Mouse (Mus musculus) limb, embryonic 12.5 days (tissue): ENCODE measurements around the gene Dlx6. TPM values are rescaled to one million over a fixed set of nuclear protein-coding genes. Genes with fewer than 3 reads are reported as not detected.

Experiments used
- ATAC-seq: fragments of 200-750 bp; cut with Nextera tagmentation; 2 replicates; pipeline ENCODE4 v1.8.0; 2017; ENCODE audit warnings: low read depth, moderate TSS enrichment; ENCODE audit not compliant: insufficient number of reproducible peaks, insufficient read depth, low FRiP score, low TSS enrichment
- H3K27ac ChIP-seq: fragments of 300-500 bp; sonication (generic); 2 replicates; pipeline ENCODE4 v1.5.1; 2016; ENCODE audit warnings: mild to moderate bottlenecking, moderate library complexity
- H3K27me3 ChIP-seq: fragments of 300-500 bp; sonication (generic); 2 replicates; pipeline ENCODE4 v1.6.1; 2016; ENCODE audit warnings: mild to moderate bottlenecking, moderate library complexity
- H3K36me3 ChIP-seq: fragments of 300-500 bp; sonication (generic); 2 replicates; pipeline ENCODE4 v1.6.1; 2016; ENCODE audit warnings: mild to moderate bottlenecking, moderate library complexity
- H3K4me1 ChIP-seq: fragments of 300-500 bp; sonication (generic); replicated peaks from 2 replicates; pipeline ENCODE4 v1.6.1; 2016
- H3K4me2 ChIP-seq: fragments of 300-500 bp; sonication (generic); 2 replicates; pipeline ENCODE4 v1.6.1; 2016; ENCODE audit warnings: mild to moderate bottlenecking, moderate library complexity
- H3K4me3 ChIP-seq: fragments of 300-500 bp; sonication (generic); replicated peaks from 2 replicates; pipeline ENCODE4 v1.5.1; 2016; ENCODE audit warnings: mild to moderate bottlenecking
- H3K9ac ChIP-seq: fragments of 300-500 bp; sonication (generic); replicated peaks from 2 replicates; pipeline ENCODE4 v1.6.1; 2016; ENCODE audit warnings: mild to moderate bottlenecking, moderate library complexity
- H3K9me3 ChIP-seq: fragments of 300-500 bp; sonication (generic); 2 replicates; pipeline ENCODE4 v1.6.1; 2016; ENCODE audit warnings: mild to moderate bottlenecking, moderate library complexity
- WGBS: fragments of 180-500 bp; shearing (Covaris S2); methylation state at CpG from one replicate; pipeline ENCODE4 v1.1.7; 2016; 5-methylcytosine and 5-hydroxymethylcytosine counted together
- polyA plus RNA-seq: library from polyadenylated mRNA; unstranded; fragments of >200 nt; fragmentation: Nextera tagmentation; extraction: Ambion mirVana; gene quantifications from 2 replicates; pipeline ENCODE4 v1.2.1, GENCODE M21; 2016

Gene Dlx6
- polyA plus RNA-seq, 1 experiment from 2014 or later: 2.5 TPM

- WGBS: 4% methylated on average over 34 of the region's 34 CpGs
Measured at GRCm38 (mm10) chr6:6877981-6878840, 15.1 kb downstream of the Dlx6 start.

GRCm38 (mm10) chr6:6878841-6879291 lies 15.7 kb downstream of the Dlx6 start:
- Histone ChIP-seq H3K36me3 (0 out of 2 replicates have a peak, but pooled peaks cover 8% of the 10 kb centered on the region), H3K4me2 (peak overlapping the region; percentile 86), H3K9me3 (no peaks in the 10 kb centered on the region), H3K9ac (peak overlapping the region; percentile 73; the same call in 1 of the 2 replicates), H3K27me3 (peaks cover 95% of the 10 kb centered on the region), H3K4me3 (peak overlapping the region; percentile 67), H3K27ac (no peak overlapping the region), H3K4me1 (peaks cover 57% of the 10 kb centered on the region)
- WGBS: 0% methylated on average over 14 of the region's 14 CpGs
- ATAC-seq: no peak

More at GRCm38 (mm10) chr6:6877981-6878840, 15.1 kb downstream of the Dlx6 start:
- peak overlapping the region; percentile 67 for H3K4me3 ChIP-seq
- peak overlapping the region; percentile 86 for H3K4me2 ChIP-seq
- H3K27ac ChIP-seq: no peak overlapping the region
- H3K27me3 ChIP-seq: peaks cover 95% of the 10 kb centered on the region
- H3K4me1 ChIP-seq: peaks cover 52% of the 10 kb centered on the region
- peak overlapping the region; percentile 18; the same call in 1 of the 2 replicates for H3K9ac ChIP-seq
- ATAC-seq: no peak
- 0 out of 2 replicates have a peak, but pooled peaks cover 8% of the 10 kb centered on the region for H3K36me3 ChIP-seq
- H3K9me3 ChIP-seq: no peaks in the 10 kb centered on the region

- WGBS: 2% methylated on average over 44 of the region's 44 CpGs
- no peak for ATAC-seq
Measured at GRCm38 (mm10) chr6:6879371-6880325, 16.5 kb downstream of the Dlx6 start.

GRCm38 (mm10) chr6:6880361-6881114 lies 17.4 kb downstream of the Dlx6 start:
- WGBS: 1% methylated on average over 24 of the region's 24 CpGs
- no peaks in the 10 kb centered on the region for H3K9me3 ChIP-seq
- H3K9ac ChIP-seq: peak overlapping the region; percentile 73
- H3K27me3 ChIP-seq: peaks cover 81% of the 10 kb centered on the region
- ATAC-seq: no peak
- peak overlapping the region; percentile 82 for H3K27ac ChIP-seq
- H3K4me1 ChIP-seq: peaks cover 47% of the 10 kb centered on the region
- peak overlapping the region; percentile 86 for H3K4me2 ChIP-seq
- peak overlapping the region; percentile 67 for H3K4me3 ChIP-seq
- H3K36me3 ChIP-seq: 0 out of 2 replicates have a peak, but pooled peaks cover 8% of the 10 kb centered on the region

More at GRCm38 (mm10) chr6:6879371-6880325, 16.5 kb downstream of the Dlx6 start:
- no peaks in the 10 kb centered on the region for H3K9me3 ChIP-seq
- H3K27ac ChIP-seq: no peak overlapping the region
- H3K36me3 ChIP-seq: 0 out of 2 replicates have a peak, but pooled peaks cover 8% of the 10 kb centered on the region
- H3K4me1 ChIP-seq: peaks cover 51% of the 10 kb centered on the region
- peak overlapping the region; percentile 67 for H3K4me3 ChIP-seq
- peak overlapping the region; percentile 73 for H3K9ac ChIP-seq
- H3K27me3 ChIP-seq: peaks cover 89% of the 10 kb centered on the region
- H3K4me2 ChIP-seq: peak overlapping the region; percentile 86

- Histone ChIP-seq H3K27me3 (peaks cover 75% of the 10 kb centered on the region), H3K9ac (peak overlapping the region; percentile 73), H3K27ac (peak overlapping the region; percentile 82), H3K36me3 (0 out of 2 replicates have a peak, but pooled peaks cover 8% of the 10 kb centered on the region), H3K9me3 (no peaks in the 10 kb centered on the region), H3K4me3 (peak overlapping the region; percentile 67), H3K4me2 (peak overlapping the region; percentile 86), H3K4me1 (peaks cover 47% of the 10 kb centered on the region)
- WGBS: 2% methylated on average over 30 of the region's 30 CpGs
- ATAC-seq: peak; percentile 40
Measured at GRCm38 (mm10) chr6:6881115-6881637, 18.0 kb downstream of the Dlx6 start.

- peak; percentile 63 for ATAC-seq
Measured at GRCm38 (mm10) chr6:6881638-6882190, 18.6 kb downstream of the Dlx6 start, which contains the start of gene Dlx5. TSS of gene Dlx5 (minus strand) at chr6:6882085.

GRCm38 (mm10) chr6:6882266-6882797 lies 19.2 kb downstream of the Dlx6 start:
- Histone ChIP-seq H3K27ac (peak overlapping the region; percentile 53; the same call in 1 of the 2 replicates), H3K27me3 (peaks cover 65% of the 10 kb centered on the region), H3K4me1 (peaks cover 47% of the 10 kb centered on the region), H3K36me3 (0 out of 2 replicates have a peak, but pooled peaks cover 5% of the 10 kb centered on the region), H3K4me3 (peak overlapping the region; percentile 67), H3K9ac (0 out of 2 replicates have a peak overlapping the region, but pooled peaks have one; percentile 18), H3K9me3 (no peaks in the 10 kb centered on the region), H3K4me2 (peak overlapping the region; percentile 86)
- no peak for ATAC-seq
- 8% methylated on average over 10 of the region's 11 CpGs for WGBS

More at GRCm38 (mm10) chr6:6881638-6882190, 18.6 kb downstream of the Dlx6 start, which contains the start of gene Dlx5:
- Histone ChIP-seq H3K27ac (peak within 1 kb of the TSS; percentile 82), H3K36me3 (0 out of 2 replicates have a peak, but pooled peaks cover 6% of the 10 kb centered on the region), H3K4me2 (peak within 1 kb of the TSS; percentile 86), H3K4me1 (peaks cover 47% of the 10 kb centered on the region), H3K9ac (peak within 1 kb of the TSS; percentile 73), H3K4me3 (peak within 1 kb of the TSS; percentile 67), H3K27me3 (peaks cover 70% of the 10 kb centered on the region), H3K9me3 (no peaks in the 10 kb centered on the region)
- 0% methylated on average over 40 of the region's 42 CpGs for WGBS

- no peak overlapping the region for H3K4me2 ChIP-seq
Measured at GRCm38 (mm10) chr6:6884897-6885296, 21.8 kb downstream of the Dlx6 start.

GRCm38 (mm10) chr6:6886225-6886624 lies 23.1 kb downstream of the Dlx6 start:
- Histone ChIP-seq H3K4me3 (no peak overlapping the region), H3K9ac (no peak overlapping the region), H3K4me2 (no peak overlapping the region), H3K4me1 (peaks cover 17% of the 10 kb centered on the region), H3K27me3 (peaks cover 37% of the 10 kb centered on the region), H3K36me3 (no peaks in the 10 kb centered on the region), H3K9me3 (no peaks in the 10 kb centered on the region), H3K27ac (no peak overlapping the region)
- 87% methylated on average over 3 of the region's 3 CpGs for WGBS
- no peak for ATAC-seq

More at GRCm38 (mm10) chr6:6884897-6885296, 21.8 kb downstream of the Dlx6 start:
- H3K9ac ChIP-seq: no peak overlapping the region; the same call in 1 of the 2 replicates
- H3K36me3 ChIP-seq: no peaks in the 10 kb centered on the region
- H3K27me3 ChIP-seq: peaks cover 48% of the 10 kb centered on the region
- no peak overlapping the region for H3K27ac ChIP-seq
- WGBS: 1% methylated on average over 12 of the region's 12 CpGs
- H3K4me1 ChIP-seq: peaks cover 28% of the 10 kb centered on the region
- no peak overlapping the region for H3K4me3 ChIP-seq
- H3K9me3 ChIP-seq: no peaks in the 10 kb centered on the region
- ATAC-seq: no peak
